Mouse (Mus musculus): ENCODE data around the gene Erich2. TPM values are rescaled to one million over a fixed set of nuclear protein-coding genes. Genes with fewer than 3 reads are reported as not detected.
"Not testable (repeated sequence)": the region's sequence is repeated elsewhere in the genome, so short reads cannot be mapped to it uniquely, and the experiment has no call there.

Gene Erich2
- not detected for polyA plus RNA-seq (2017; shearing (Covaris generic))

DNA sequence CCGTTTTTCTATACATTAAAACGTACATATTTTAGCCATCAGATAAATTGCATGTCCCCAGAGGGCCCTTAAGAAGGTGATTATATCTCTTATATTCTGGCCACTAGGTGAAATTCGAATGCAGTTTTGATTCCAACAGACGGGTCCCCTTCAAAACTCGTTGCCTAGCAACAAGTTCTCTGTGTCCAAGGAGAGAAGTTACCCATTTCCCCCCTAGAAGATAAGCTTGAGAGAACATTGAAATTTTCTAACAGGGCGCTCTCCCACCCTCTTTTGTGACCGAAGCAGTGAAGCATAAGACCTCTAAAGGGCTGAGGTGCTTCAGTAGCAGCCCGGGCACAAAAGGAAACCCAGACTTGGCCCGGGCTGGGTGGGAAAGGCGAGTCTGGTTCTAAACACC, at the start of gene Erich2:
Erich2 (plus strand) TSS at position 324 of the 400 bp plus-strand sequence.
- ATAC-seq, result no peak

DNA sequence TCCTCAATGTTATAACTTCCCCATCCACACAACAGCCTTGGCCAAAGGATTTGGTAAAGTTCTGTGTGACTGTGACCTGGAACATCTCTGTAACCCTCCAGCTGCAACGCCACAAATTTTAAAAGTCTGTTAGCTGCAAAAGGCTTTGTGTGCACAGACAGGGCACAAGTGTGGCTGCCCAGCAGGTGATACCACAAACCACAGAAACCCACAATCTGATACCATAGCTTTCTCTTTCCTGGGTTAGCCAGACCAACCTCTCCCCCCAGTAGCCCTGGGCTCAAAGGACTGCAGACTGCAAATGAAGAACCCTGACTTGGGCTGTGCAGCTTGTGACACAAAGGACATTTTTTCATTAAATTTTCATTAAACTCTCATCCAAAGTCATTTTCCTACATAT, 45.0 kb upstream of the Erich2 start:
- ATAC-seq, result no peak

DNA sequence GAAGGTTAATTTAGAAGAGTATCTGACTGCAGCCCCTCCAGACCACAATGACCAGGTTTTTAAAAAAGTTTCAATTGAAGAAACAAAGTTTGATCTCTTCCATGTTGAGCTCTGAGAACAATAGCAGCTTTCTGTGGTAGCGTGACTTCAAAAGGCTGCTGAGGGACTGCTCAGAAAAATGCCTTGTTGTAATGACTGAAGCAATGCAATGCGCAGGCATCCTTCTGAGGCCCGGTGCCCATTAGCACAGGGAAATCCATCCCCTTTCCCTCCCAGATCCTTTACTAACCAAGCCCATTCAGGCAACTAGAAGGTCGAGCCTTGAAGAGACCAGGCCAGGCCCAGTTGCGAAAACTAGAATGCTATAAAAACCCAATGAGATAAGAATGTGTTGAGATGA, 37.5 kb upstream of the Erich2 start:
- ATAC-seq, result no peak

DNA sequence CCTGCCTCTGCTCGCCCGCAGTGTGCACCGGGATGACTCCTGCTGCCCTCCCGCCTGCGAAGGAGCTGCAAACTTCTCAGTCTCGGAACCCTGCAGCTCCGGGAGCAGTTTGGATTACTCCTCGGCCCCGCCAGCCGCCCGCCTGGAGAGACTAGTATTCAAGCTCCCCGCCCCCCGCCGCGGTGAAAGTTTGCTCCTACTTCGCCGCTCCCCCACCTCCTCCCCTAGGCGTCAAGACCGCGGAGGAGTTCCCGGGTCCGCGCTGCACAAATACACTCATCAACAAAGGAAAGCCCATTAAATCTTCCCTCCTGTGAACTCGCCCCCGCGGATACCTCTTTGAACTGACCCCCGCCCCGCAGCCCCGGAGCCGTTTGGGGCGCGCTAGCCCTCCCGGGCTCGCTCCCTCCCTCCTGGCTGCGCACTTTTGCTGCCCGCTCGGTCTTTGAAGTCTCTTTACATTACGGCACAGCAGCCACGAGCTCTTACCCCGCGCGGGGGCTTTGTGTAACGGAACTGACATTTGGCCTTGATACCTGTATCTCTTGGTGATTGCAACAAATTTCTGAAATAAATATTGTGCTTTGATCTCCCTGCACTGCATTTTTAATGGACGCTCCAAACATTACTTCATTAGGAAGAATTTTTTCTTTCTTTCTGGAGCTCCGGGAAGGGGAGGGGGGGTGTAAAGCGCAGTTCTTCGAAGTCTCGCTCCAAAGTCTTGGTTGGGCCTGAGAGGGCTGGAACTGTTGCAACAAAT, 36.6 kb upstream of the Erich2 start:
- ATAC-seq, result no peak

DNA sequence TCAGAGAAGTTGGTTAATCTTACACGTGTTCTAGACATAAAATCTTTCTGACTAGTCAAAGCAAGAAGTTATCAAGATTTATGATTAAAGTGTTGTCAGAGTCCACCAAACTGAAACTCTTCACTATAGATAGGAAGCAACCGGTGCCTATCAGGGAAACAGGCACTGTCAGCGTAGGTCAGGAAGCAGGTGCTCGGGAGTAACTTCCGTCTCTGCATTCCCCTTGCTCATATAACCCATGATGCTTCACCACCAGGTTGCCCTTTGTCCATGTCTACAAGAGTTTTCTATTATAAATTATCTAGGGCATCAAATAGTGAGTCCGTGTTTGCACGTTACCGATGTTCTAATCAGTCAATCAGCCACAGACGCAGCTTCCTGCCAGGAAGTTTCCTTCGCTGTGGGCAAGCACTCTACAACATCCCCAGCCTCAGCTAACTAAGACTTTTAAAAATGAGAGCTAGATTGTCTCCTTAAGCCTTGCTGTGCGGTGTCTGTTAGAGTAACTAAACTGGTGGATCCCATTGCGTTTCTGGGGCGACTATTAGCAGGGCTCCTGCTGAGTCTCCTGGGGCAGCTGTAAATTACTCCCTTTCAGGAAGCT, 10.8 kb upstream of the Erich2 start:
- peak; percentile 71 for ATAC-seq

DNA sequence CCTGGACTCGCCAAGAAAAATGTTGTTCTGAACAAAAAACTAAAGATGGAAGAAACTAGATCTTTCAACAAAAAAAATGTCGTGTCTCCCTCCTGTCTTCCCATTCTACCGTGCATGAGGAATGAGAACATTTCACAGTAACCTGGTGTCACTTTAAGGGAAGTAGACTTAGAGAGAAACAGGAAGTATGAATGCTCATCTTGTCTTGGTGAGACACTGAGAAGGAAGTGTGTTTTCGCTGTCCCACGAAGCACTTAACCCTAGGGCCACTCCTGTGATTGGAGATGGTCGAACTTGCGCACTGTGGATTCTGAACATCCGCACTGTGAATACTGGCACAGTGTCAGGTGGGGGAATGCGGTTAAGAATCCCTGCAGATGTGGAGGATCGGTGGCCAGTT, 5.2 kb upstream of the Erich2 start:
- ATAC-seq, result no peak

DNA sequence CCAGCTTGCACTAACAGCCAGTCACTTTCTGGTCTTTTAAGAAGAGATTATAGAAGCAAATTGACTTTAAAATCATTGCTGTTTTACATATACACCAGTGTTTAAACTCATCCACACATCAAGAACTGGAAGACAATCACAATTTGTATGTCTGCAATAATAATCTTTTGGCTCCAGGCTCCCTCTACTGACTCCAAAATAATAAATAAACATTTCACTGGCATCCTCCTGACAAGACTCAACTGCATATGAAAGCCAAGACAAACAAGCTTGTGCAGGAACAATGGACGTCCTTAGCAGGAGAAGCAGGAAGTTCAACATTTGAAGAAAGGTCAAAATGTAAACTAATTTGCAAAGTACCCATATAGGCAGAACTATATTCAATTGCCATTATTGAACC, 3.4 kb upstream of the Erich2 start:
- no peak for ATAC-seq

DNA sequence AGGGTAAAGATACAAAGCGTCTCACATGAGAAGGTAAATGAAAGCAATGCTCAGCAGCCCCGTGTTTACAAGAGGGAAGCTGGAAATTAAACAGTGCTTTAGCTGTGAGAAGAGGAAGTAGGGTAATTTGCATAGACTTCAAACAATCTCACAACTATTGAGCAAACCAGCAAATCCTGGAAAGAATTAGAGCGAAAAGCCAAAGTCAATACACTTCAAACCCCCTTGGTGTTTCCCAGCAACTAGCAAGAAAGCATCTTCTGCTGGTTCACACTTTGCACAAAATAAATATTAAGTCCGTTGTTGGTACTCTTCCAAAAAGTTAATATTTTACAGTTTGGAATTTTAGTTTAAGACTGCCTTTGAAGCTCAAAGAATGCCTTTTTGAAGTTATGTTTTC, 2.7 kb upstream of the Erich2 start:
- ATAC-seq, result no peak

DNA sequence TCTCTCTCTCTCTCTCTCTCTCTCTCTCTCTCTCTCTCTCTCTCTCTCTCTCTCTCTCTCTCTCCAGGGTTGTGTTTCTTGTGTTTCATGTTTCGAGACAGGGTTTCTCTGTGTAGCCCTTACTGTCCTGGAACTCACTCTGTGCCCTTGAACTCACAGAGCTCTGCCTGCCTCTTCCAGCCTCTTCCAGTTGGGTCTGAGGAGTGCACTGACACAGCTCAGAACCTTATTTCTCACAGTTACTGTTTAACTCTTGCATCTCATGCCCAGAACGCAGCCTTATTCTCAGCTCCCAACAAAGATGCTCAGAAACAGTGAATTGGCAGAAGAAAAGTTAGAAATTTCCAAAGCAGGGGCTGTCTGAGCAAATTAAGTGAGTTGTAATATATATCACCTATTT, 2.2 kb upstream of the Erich2 start:
- no peak for ATAC-seq

DNA sequence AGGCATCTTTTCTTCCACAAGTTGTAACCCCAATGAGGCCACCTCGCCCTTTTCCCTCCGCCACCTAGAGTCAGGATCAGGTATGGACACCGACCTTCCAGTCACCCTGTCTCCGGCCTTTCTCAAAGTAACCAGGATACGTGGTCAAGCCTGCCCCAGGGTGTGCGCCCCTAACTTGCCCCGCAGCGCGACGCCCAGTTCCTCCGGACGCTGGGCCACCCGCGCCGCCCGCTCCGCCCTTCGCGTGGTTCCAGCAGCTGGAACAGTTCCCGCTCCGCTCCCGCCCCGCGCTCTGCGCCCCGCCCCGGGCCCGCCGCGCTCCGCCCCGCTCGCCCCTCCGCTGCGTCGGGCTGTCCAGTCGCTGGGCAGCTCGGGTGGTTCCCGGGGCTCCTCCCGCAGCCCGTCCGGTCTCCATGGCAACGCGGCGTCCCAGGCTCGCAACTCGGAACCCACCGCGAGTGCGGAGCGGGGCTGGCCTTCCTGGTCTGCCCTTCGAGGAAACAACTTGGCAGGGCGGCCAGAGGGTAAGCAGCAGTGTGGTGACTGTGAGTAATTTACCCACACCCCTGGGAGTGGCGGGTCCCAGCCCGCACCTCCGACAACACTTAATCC, 508 bp downstream of the Erich2 start:
- ATAC-seq, result no peak

DNA sequence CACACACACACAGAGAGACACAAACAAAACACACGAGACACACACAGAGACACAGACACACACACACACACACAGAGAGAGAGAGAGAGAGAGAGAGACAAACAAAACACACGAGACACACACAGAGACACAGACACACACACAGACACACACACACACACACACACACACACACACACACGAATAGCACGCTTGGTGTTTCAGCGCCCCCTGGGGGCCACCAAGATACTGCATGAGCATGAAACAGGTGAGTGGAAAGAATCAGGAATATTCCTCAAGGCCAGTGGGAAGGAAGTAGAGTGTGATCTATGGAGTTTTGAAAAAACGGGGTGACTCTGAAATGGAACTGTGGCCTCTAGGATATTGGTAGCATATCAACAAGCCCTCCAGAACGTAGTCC, 29.7 kb downstream of the Erich2 start:
- not testable (repeated sequence) for ATAC-seq

DNA sequence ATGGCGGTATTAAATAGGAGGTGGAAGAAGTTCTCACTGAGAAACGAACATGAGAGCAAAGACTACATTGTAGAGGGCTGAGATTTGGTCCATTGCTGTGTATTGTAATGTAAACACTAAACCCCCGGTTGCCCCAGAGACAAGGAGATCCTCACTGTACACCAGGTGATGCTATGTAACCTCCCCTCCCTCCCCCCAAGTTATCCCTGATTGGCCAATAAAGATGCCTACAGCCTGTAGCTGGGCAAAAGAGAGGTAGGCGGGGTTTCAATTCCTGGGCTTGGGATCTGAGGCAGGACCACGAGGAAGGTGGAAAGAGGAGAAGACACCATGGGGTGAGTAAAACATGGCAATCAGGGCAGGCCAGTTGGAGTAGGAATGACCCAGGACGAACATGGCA, 42.1 kb downstream of the Erich2 start:
- no peak for ATAC-seq

DNA sequence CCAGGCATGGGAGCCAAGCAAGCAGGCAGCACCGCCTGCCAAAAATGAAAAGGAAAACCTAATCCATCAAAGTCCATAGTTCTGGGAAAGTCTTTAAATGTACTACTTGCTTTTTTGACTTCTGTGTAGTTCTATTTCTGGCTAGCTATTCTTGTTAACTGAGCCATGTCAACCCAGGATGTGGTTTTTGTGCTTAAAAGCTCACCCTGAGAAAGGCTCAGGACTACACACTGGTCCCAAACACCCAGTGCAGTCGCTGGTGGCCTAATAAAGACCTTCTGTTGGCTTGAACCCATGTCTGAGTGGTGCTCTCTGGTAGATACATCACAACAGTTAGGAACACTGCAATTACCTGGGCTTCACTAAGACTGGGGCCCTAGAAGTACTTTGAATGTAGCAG, 42.8 kb downstream of the Erich2 start:
- ATAC-seq, result no peak

DNA sequence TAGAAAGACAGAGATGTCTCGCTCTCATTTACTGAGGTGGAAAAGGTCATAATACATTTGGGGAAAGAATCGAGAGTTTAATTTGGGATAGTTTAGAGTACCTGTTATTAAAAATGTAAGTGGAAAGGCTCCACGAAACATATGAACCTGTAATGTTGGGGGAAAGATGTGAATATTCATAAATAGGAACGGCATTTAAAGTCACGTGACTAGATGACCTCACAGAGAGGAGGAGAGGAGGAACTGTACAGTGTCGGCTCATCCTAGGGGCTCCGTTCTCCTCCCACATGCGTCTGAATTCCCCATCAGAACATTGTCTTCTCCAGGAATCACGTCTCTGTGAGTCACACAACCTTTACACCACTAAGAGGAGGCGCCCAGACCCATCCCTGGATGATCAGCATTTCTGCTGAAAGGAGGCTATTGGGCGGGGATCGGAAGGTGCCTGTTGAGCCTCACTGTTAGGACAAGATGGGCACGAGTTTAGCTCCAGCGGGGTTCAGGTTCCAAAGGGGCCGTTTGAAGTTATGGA, 43.5 kb downstream of the Erich2 start:
- ATAC-seq, result no peak

DNA sequence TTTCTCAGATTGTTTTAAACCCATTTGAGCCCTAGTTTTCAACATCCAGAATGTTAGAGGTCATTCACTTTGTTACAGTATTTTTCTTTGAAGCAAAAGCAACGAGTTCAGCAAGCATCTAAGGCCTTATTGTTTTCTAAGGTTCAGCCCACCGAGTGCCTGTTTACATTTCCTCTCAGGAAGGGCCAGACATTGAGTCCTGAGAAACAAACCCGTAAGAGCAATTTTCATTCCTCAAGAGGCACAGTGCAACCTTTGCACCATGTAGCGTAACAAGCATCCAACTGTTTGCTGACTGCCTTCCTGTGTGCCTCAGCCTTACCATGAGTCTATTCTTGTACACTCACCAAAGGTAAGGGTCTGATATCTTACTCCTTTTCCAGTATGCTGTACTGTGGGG, 44.2 kb downstream of the Erich2 start, which contains the start of gene Gad1:
Gad1 (plus strand) TSS at position 301 of the 400 bp plus-strand sequence.
- no peak for ATAC-seq

DNA sequence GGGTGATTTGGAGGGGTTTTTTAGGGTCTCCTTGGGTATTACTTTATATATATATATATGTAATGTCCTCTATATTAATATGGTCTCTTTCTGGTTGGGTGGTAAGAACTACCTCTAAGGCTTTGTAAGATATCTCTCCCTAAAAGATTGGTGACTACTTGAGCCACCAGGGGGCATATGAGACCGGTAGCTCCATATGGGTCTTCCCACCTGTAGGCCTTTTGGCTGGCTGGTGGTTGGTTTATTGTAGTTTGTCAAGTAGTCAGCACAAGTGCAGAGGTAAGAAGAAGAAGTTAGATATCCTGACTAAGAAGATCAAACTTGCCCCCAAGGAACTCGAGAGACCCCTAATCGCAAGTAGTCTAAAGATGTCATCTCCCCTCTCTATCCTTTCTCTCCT, 45.2 kb downstream of the Erich2 start:
- no peak for ATAC-seq

DNA sequence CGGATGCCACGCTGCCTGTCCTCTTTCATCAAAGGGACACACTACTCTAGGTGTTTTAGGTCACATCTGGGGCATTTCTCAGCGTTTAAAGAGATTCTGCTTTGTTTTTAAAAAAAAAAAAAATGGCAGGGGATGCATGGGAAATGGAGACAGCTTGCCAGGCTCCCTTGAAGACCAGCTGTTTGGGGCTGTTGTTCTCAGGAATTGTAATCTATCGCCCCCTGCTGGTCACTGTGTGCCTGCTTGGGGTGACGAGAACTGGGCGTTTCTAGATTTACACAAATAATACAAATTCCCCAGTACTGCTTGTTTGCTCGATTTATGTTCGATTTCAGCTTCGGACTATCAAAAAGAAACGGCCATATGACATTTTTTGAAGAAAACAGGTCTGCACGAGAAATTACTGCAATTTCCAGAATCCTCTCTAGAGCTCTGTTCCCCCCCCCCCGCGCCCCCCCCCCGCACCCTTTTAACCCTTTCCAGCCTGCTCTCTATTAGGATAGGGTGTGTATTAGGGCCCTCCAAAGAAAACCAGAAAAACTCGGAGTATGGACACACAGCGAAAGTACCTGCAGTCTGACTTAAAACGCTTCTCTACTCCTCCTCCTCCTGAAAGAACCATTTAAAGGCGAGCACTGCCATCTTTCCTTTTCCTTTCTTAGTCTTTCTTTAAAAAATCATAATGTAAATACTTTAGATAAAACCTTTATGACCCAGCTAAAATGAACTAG, 49.7 kb downstream of the Erich2 start:
- peak; percentile 58 for ATAC-seq

DNA sequence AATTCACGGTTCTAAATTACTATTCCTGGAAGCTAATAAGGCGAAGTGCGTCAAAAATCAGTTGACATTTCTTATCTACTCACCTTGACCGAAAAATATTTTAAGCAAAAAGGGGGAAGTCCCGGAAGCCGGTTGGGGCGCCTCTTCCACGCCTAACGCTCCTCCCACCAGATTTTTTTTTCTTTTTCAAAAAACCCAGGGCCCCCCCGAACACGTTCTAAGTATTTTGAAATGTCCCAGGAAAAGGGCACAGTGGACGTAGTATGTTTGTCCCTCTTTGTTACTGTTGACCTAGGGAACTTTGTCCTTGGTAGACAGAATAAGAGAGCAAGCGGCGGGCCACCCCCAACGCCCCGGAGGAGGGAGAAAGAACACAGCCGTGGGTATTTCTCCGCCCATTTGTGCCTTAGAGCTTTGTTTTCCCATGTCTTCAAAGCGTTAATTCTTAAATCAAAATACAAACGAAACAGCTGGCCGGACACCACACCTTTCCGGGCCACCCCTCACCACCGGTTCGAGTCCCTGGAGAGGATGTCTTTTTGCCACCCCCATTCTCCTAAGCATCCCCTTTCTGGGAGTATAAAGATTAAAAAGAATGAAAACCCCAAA, 50.3 kb downstream of the Erich2 start:
- ATAC-seq, result peak; percentile 50

DNA sequence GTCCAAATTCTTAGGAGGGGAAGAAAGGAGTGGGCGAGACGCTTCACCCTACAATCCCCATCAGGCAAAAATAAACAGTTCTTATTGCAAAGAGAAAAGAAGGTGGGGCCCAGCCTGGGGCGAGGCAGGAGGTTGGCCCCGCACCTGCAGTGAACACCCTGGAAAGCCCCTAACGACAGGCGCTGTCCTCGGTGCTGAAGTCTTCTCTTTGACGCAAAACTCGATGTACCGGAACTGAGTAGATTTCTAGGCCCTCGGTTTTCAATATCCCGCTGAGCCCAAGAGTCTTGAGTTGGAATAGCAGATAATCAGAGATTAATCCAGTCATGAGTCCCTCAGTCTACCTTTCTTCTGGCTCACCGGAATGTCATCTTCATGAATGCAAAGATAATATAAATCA, 50.9 kb downstream of the Erich2 start:
- ATAC-seq, result peak; percentile 76

DNA sequence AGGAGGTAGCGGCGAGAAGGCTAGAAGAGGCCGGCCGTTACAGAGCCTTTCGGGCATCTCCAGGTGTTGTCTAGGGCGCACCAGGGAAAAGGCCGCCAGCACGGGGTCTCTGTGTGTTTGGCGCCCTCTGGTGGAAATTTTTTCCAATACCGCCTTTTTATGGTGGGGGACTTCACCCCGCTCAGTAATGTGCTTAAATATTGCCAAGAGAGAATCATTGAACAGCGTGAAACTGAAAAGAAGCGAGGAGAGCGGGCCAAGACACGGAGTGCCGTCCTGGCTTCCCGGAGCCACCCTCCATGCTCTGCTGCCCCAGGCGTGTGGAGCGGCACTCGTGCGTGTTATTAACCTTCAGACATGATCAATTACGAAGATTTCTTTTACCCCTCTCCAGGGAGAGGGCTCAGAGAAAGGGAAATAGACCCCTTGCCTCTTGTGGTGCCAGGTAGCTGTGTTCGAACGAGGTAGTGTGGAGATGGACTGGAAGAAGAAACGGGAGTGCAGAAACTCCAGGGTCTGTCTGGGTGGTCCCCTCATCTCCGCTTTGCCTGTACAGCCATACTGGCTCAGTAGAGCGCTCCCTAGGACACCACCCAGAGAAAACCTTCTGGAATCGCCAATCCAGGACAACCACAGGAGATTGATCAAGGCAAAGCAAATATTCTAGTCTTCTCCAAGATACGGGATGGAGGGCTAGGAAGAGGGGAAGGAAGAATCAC, 52.6 kb downstream of the Erich2 start:
- no peak for ATAC-seq

DNA sequence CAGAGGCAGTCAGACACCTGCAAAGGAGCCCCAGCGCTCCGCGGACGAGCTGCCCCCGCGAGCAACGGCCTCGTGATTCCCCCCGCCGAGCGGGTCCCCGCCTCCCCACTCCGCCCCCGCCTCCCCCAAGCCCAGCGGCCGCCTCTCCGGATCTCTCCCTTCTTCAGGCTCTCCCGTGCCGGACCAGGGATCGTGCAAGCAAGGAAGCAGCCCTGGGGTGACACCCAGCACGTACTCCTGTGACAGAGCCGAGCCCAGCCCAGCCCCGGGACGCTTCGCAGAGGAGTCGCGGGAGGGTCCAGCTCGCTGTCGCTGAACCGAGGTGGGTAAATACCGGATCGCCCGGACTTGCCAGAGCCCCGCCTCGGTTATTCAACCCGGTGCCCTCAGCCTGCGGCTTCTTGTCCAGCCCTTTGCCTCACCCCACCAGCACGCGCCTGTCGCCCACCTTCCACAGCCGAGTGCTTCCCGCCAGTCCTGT, 53.4 kb downstream of the Erich2 start:
- ATAC-seq, result no peak

DNA sequence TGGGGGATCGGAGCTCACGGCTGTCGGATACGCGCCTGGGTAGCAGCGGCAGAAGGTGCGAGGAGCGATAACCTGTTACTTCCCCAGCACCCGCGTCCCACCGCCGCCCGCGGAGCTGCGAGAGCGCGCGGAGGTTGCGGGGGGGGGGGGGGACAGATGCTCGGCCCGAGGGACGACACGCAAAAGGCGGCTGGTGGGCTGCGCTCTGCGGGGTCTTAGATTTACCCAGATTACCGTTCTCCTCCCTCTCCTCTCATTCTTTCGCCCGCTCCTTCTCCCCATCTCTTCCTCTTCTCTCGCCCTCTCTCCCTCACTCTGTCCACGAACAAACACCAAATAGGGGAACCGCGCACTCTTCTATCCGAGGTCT, 54.0 kb downstream of the Erich2 start:
- ATAC-seq, result no peak

All from inflammation-experienced regulatory T-cells, adult 6 months (primary cell).